Mouse (Mus musculus) heart, postnatal 0 days (tissue): ENCODE results near the gene Mitf.

ENCODE experiments used
- CTCF ChIP-seq: IDR thresholded peaks from 2 replicates; pipeline ENCODE4 v1.5.1; 2016; ENCODE audit warnings: antibody characterized with exemption, control low read depth, low read depth
- EP300 ChIP-seq: IDR thresholded peaks from 2 replicates; pipeline ENCODE4 v1.6.1; 2016; ENCODE audit warnings: antibody characterized with exemption, low read depth

- TF ChIP-seq CTCF (no peak), EP300 (no peak)
These were observed 37.3 kb downstream of the Mitf start for GRCm38 (mm10) chr6:97844112-97844511.
